Mouse (Mus musculus) bone marrow, adult 2 months (tissue): Measurements from ENCODE around the gene Fam114a1. TPM values are rescaled to one million over a fixed set of nuclear protein-coding genes. Genes with fewer than 3 reads are reported as not detected.
A peak's percentile ranks its signal among the peaks of the same experiment; 100 is the strongest.

Source experiments
- H3K27ac ChIP-seq: fragments of 200-500 bp; 2 replicates; pipeline ENCODE4 v1.5.1; 2012; ENCODE audit warnings: low read depth, mild to moderate bottlenecking, control low read depth, inconsistent platforms, low read length; ENCODE audit not compliant: control insufficient read depth, poor library complexity, insufficient read depth
- H3K4me1 ChIP-seq: fragments of 200-500 bp; 2 replicates; pipeline ENCODE4 v1.6.1; 2011; ENCODE audit warnings: low read length; ENCODE audit not compliant: control insufficient read depth, insufficient read depth
- H3K4me3 ChIP-seq: fragments of 200-500 bp; replicated peaks from 2 replicates; pipeline ENCODE3; 2011; ENCODE audit warnings: mild to moderate bottlenecking, low read depth, low read length, control low read depth; ENCODE audit not compliant: control insufficient read depth
- CTCF ChIP-seq: fragments of 200-500 bp; IDR thresholded peaks from 2 replicates; pipeline ENCODE4 v1.5.1; 2011; ENCODE audit warnings: low read length, control low read depth; ENCODE audit not compliant: control insufficient read depth, insufficient read depth
- POLR2A ChIP-seq: fragments of 200-500 bp; IDR thresholded peaks from 2 replicates; pipeline ENCODE4 v1.6.1; 2011; ENCODE audit warnings: low read depth, mild to moderate bottlenecking, control low read depth, low read length, borderline replicate concordance; ENCODE audit not compliant: control insufficient read depth
- WGBS: fragments of 180-500 bp; shearing (Covaris S2); methylation state at CpG from one replicate; pipeline ENCODE4 v1.1.7; 2018; 5-methylcytosine and 5-hydroxymethylcytosine counted together
- polyA plus RNA-seq: library from polyadenylated mRNA; stranded (reverse); fragments of >200 nt; gene quantifications from 2 replicates; pipeline ENCODE4 v1.2.4, GENCODE M21; 2011; ENCODE audit warnings: low replicate concordance; ENCODE audit not compliant: missing spikeins, insufficient read depth, insufficient read length

The Fam114a1 gene
- polyA plus RNA-seq, 1 experiment: 9.4 TPM

DNA sequence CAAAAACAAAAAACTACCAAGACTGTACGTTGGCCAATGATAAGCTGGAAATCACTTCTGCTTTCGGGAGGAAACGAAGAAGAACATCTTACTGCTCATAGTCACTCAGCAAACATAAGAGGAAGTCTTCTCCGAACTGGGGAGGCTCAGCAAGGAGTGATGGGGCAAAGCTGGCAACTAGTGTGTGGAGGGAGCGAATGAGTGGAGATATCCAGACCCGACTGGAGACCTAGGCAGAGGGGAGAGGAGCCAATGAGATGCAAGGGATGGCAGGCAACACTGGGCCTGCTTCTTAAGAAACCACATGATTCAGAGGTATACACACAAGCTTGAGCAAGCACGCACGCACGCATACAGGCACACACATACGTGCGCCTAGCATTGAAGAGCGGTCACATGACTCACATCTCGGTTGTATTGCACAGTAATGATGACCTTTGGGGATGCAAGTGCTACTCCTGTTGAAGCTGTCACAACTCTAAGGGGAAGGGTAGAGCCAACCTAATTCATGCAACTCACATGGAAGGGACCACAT lies 8.9 kb upstream of the Fam114a1 start:
- WGBS: 25% methylated on average over 13 of the region's 13 CpGs
- TF ChIP-seq CTCF (no peak), POLR2A (no peak)
- Histone ChIP-seq H3K4me1 (peaks cover 5% of the 10 kb centered on the region), H3K27ac (peak overlapping the region; percentile 92), H3K4me3 (peak overlapping the region; percentile 22)

DNA sequence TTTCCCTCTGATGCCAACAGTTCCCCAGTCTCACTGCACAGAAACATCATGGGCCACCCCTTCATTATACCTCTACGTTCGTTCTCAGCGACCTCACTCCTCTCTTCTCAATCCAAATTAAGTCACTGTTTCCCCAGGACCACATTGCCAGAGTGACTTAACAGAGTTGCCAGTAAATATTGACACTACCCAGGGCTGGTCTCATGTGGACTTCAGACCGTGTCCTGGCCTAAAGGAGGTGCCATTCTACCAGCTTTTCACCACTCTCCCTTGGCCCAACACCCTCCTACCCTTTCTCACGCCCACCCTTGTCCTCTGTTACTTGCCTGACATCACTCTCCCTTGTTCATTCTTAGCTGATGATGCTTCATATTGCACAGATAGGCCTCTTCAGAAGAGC lies 6.6 kb upstream of the Fam114a1 start:
- WGBS: 75% methylated on average over 5 of the region's 5 CpGs
- TF ChIP-seq CTCF (no peak), POLR2A (no peak)
- Histone ChIP-seq H3K4me1 (peaks cover 5% of the 10 kb centered on the region), H3K4me3 (no peak overlapping the region), H3K27ac (no peak overlapping the region)

- H3K4me3 ChIP-seq: no peak overlapping the region
- TF ChIP-seq CTCF (no peak), POLR2A (no peak)
- WGBS: 87% methylated on average over 3 of the region's 3 CpGs
Measured at GRCm38 (mm10) chr5:64963735-64964134, 6.1 kb upstream of the Fam114a1 start.

GRCm38 (mm10) chr5:64968961-64969860 lies 660 bp upstream of the Fam114a1 start:
- TF ChIP-seq CTCF (no peak), POLR2A (no peak)
- no peaks in the 10 kb centered on the region; the same call in 1 of the 2 replicates for H3K4me1 ChIP-seq
- WGBS: 6% methylated on average over 14 of the region's 14 CpGs
- H3K4me3 ChIP-seq: peak overlapping the region; percentile 85
- peak overlapping the region; percentile 73 for H3K27ac ChIP-seq

More at GRCm38 (mm10) chr5:64963735-64964134, 6.1 kb upstream of the Fam114a1 start:
- Histone ChIP-seq H3K27ac (no peak overlapping the region), H3K4me1 (peaks cover 5% of the 10 kb centered on the region)

GRCm38 (mm10) chr5:64975121-64975520 lies 5.2 kb downstream of the Fam114a1 start:
- no peak overlapping the region for H3K27ac ChIP-seq
- H3K4me1 ChIP-seq: no peaks in the 10 kb centered on the region
- H3K4me3 ChIP-seq: no peak overlapping the region
- 89% methylated on average over 5 of the region's 5 CpGs for WGBS
- TF ChIP-seq CTCF (no peak), POLR2A (no peak)

GRCm38 (mm10) chr5:64977128-64977527 lies 7.3 kb downstream of the Fam114a1 start:
- Histone ChIP-seq H3K27ac (no peak overlapping the region), H3K4me1 (no peaks in the 10 kb centered on the region), H3K4me3 (no peak overlapping the region)
- TF ChIP-seq CTCF: no peak
- TF ChIP-seq POLR2A: no peak
- WGBS: 82% methylated on average over 8 of the region's 8 CpGs

DNA sequence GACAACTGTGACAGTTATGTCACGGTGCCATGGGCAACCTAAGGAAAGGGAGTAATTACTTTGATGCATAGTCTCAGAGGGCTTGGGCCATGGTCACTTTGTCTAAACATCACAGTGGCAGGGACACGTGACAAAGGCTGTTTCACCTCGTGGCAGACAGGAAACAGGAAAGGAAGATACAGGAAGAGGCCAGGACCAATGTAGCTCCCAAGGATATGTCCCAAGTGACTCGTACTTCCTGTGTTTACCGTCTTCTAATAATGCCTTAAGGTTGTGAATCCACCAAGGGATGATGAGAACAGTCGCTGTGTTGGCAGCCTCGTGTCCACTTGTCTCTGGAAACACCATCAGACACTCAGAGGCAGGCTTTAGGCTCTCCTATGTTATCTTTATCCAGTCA lies 16.1 kb downstream of the Fam114a1 start:
- no peak for TF ChIP-seq POLR2A
- TF ChIP-seq CTCF: no peak
- peaks cover 4% of the 10 kb centered on the region; the same call in 1 of the 2 replicates for H3K4me1 ChIP-seq
- no peak overlapping the region for H3K4me3 ChIP-seq
- H3K27ac ChIP-seq: no peak overlapping the region
- WGBS: 37% methylated on average over 7 of the region's 7 CpGs

DNA sequence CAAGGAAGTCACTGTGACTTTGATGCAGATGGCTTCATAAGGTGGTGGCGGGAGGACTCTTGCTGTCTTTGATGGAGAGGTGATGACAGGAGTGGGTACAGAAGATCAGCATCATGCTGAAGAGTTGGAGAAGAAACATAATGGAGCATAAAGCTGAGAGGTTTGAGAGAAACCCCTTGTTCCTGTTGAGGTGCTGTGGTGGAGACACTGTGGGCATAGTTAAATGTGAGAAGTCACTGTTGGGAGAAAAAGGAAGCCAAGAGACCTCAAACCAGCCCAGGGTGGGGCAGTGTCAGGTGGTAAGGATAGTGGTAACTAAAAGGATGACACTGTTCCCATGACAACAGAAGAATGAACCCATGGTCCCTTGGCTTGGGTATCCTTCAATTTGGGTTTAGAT lies 20.1 kb downstream of the Fam114a1 start:
- 61% methylated on average over 1 of the region's 1 CpGs for WGBS
- TF ChIP-seq CTCF (no peak), POLR2A (no peak)
- Histone ChIP-seq H3K4me3 (no peak overlapping the region), H3K4me1 (peaks cover 4% of the 10 kb centered on the region; the same call in 1 of the 2 replicates), H3K27ac (peak overlapping the region; percentile 55; the same call in 1 of the 2 replicates)
